Mouse (Mus musculus) Muller cell, postnatal 12 days (primary cell): ENCODE measurements around the gene Mindy4b-ps.
A peak's percentile ranks its signal among the peaks of the same experiment; 100 is the strongest.

Experiments
- DNase-seq: peaks from one replicate; pipeline ENCODE4 v3.0.0-alpha.2; 2015; ENCODE audit errors: inconsistent ontology term

Mindy4b-ps gene

DNA sequence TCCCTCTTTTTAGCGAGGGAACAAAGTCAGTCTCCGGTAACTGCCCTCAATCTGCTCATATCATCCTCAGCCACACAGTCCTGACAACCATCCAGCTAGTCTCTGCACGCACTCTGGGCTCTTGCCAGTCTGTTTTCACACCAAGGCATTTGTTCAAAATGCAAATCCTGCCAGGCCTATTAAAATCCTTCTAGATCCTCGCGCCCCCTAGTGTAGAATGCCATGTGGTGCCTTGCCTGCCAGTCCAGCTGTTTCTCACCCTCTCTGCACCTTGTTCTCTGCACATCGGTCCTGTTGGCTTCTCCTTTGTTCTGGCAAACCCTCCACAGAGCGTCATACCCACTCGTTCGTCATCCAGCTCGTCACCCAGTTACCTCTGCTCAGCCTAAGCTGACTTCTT lies 36.2 kb downstream of the Mindy4b-ps start:
- peak; percentile 54 for DNase-seq

DNA sequence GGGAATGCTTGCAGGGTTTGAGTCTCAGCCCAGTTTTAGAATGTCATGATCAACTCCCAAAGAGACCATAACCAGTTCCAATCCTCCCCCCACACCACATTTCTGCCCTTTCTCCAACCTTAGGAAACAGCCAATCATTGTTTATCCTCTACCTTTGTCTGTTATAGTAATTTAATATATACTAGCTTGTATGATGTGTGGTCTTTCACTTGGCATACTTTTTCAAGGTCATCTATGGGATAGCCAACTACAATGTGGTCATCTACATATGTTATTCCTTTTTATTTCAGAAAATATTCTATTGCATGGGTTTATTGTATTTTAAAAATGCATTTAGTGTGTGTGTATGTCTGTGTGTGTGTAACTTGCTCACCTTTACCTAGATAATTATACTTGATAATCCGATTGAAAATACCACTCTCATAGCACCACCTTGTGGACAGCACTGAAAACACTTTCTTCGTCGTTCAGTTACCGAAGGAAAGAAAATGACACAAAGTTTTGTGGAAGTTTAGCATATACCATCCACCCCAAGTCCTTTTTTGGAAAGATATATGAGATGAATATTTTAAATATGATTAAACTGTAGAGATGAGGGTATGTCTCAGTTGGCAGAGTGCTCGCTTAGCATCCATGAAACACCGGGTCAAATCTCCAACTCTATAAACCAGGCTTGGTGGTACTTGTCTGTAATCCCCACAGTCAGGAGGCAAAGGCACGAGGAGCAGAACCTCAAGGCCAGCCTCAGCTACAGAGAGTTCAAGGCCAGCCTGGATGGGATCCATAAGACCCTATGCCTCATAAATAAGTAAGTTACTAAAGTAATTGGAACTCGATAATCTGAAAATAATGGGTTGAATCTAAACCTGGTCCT lies 37.7 kb downstream of the Mindy4b-ps start:
- DNase-seq, result peak; percentile 2

DNA sequence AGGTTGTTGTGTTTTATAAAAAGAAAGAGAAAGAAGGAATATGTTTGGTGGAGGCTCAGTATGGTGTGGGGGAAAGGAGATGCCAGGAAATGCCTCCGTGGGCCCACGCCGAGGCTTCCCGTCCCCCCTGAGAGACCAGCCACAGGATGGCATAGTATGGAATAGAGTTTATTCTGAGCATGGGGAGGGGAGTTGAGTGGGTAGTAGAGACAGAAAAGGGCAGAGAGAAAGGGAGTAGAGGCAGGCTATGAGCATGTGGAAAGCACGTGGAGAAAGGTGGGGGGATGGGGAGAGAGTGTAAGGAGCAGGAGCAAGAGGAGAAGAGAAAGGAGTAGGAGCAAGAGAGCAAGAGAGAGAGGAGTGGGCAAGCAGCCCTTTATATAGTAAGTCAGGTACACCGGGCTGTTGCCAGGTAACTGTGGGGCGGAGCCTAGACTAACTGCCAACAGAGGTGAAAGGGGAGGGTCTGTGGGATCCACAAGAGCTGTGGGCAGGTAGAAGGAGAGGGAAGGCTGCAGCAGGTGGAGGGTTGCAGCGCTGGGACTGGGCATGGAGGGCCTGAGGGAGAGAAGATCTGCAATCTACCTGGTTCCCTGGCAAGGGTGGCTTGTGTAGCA lies 38.4 kb downstream of the Mindy4b-ps start:
- DNase-seq, result no peak

DNA sequence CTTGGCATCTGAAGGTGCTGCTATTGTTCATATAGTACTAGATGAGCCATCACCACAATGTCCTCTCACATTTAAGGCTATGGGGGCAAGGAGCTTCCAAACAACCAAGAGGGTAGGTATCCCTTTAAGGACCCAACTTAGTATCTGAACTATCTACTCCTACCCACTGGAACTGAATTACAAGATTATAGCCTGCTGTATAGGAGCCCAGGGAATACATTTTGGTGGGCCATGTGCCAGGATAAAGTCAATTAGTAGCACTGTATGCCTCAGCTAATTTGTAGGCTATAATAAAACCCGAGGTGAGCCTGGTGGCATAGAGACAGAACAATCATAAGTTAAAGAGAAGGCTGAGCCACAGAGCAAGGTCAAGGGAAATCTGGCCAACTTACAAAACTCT lies 65.7 kb downstream of the Mindy4b-ps start:
- DNase-seq, result no peak

DNA sequence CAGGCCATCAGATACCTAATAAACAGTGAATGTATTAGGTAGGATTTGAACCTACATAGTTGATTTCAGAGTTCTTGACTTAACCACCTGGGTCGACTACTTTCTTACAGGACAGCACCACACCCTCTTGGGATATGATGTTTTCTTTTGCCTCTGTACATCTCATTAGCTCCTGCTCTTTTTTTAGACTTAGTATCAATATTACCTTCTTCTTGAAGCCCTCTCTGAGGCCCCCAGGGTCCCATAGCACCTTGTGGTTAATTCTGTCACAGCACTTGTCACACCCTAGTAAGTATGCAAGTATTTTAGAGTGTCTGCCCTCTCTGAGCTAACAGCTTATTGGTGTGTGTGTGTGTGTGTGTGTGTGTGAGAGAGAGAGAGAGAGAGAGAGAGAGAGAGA lies 66.3 kb downstream of the Mindy4b-ps start:
- no peak for DNase-seq

DNA sequence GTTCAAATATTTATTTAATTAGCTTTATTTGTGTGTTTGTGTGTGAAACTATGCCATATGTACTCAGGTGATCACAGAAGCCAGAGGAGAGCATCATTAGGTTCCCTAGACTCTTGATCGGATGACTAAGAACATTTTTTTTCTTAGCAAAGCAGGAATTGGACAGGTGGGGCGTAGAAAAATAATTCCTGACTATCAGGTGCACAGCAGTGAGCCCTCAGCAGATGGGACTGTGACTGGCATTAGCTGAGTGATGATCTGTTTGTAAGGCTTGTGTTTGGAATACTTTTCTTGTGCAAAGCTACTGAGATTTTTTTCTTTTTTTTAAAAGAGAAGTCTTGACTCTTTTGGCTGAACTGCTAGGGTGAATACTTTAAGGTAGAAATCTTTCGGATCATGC lies 67.8 kb downstream of the Mindy4b-ps start:
- DNase-seq, result no peak

DNA sequence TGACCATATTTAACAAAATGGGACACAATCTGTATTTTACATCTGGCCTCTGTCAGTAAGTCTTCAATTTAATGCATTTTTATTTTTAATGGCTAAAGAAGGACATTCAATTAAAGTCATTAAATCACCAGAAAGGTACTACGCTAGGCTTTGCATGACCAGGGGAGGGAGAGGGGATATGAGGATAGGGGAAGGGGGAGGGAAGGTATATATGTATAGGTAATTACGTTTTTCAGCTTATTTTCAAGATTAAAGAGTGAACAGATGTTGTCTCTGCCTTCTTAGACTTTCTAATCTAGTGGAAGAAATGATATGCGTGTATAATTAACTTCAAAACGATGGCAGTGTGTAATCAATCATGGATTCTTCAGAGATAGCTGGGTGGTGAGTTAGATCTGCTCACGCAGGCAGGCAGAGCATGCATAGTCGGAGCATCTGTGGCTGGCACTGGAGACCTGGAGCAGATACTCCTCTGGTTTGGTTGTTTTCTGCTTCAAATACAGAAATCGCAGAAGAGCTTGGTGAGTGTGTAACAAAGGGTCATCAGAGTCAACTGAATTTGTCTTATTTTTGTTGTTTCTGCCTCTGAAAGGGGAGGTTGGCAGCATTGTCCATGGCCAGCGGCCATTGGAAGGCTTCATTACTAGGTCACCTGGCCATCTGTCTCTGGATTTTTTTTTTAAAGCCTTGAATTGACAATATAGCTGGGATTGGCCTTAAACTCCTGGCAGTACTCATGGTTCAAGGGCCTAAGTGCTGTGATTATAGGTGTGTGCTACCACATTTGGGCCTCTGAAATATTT lies 70.1 kb downstream of the Mindy4b-ps start:
- no peak for DNase-seq

DNA sequence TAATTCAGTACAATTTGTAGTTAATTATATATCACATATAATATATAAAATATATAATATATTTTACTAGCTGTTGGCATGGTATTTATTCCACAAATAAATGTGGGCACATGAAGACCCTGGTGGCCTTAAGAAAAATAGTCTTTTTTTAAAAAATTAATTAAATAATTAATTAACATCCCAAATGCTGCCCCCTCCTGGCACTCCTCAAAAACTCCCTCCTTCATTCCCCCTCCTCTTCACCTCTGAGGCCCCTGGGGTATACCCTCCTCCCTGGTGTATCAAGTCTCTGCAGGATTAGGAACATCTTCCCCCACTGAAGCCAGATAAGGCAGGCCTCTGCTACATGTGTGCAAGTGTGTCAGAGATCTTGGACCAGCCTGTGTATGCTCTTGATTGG lies 73.4 kb downstream of the Mindy4b-ps start:
- no peak for DNase-seq

DNA sequence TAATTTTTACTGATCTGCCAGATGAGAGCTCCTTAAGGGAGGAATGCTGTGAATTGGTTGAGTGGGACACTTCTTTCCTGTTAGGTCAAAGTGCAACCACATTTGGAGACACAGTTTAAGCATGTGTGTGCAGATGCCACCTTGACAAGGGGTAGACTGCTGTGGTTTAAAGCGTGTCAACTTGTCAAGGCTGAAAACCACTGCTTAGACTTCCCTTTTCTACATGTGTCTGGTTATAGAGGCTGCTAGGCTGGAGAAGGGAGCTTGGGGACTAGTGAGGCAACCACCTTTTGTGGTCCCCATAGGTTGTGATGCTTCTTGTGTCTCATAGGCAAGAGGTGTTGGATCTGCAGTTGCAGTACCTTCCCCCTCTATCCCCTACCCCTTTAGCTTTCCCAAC lies 74.2 kb downstream of the Mindy4b-ps start:
- no peak for DNase-seq

DNA sequence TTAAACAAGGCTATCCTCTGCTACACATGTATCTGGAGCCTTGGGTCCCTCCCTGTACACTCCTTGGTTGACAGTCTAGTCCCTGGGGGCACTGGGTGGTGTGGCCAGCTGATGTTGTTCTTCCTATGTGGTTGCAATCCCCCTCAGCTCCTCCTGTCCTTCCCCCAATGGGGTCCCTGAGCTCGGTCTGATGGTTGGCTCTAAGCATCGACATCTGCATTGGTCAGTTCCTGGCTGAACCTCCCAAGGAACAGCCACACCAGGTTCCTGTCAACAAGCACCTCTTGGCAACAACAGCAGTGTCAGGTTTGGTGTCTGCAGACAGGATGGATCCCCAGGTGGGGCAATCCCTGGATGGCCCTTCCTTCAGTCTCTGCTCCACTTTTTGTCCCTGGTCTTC lies 82.6 kb downstream of the Mindy4b-ps start:
- no peak for DNase-seq
